Mouse (Mus musculus) midbrain, embryonic 14.5 days (tissue): Measurements from ENCODE around the gene Mapk7. TPM values are rescaled to one million over a fixed set of nuclear protein-coding genes. Genes with fewer than 3 reads are reported as not detected.

Source experiments
- ATAC-seq: fragments of 200-750 bp; cut with Nextera tagmentation; 2 replicates; pipeline ENCODE4 v1.8.0; 2017; ENCODE audit warnings: moderate number of reproducible peaks, moderate library complexity; ENCODE audit not compliant: low FRiP score, low TSS enrichment
- DNase-seq: peaks from one replicate; pipeline ENCODE4 v3.0.0-alpha.2; 2015
- H3K27ac ChIP-seq: fragments of 300-500 bp; sonication (generic); replicated peaks from 2 replicates; pipeline ENCODE4 v1.5.1; 2014; ENCODE audit warnings: mild to moderate bottlenecking, low read depth, low read length, moderate library complexity
- H3K27me3 ChIP-seq: fragments of 300-500 bp; sonication (generic); 2 replicates; pipeline ENCODE4 v1.6.1; 2014; ENCODE audit warnings: low read length, control low read depth, mixed read lengths; ENCODE audit not compliant: control insufficient read depth, insufficient read depth
- H3K36me3 ChIP-seq: fragments of 300-500 bp; sonication (generic); 2 replicates; pipeline ENCODE4 v1.6.1; 2014; ENCODE audit warnings: low read length, control low read depth; ENCODE audit not compliant: control insufficient read depth, insufficient read depth
- H3K4me1 ChIP-seq: fragments of 300-500 bp; sonication (generic); 2 replicates; pipeline ENCODE4 v1.6.1; 2014; ENCODE audit warnings: mild to moderate bottlenecking, antibody characterized with exemption, low read length, control low read depth; ENCODE audit not compliant: control insufficient read depth, insufficient read depth
- H3K4me2 ChIP-seq: fragments of 300-500 bp; sonication (generic); 2 replicates; pipeline ENCODE4 v1.6.1; 2014; ENCODE audit warnings: mild to moderate bottlenecking, low read length, moderate library complexity
- H3K4me3 ChIP-seq: fragments of 300-500 bp; sonication (generic); replicated peaks from 2 replicates; pipeline ENCODE4 v1.5.1; 2014; ENCODE audit warnings: low read depth, low read length
- H3K9ac ChIP-seq: fragments of 300-500 bp; sonication (generic); replicated peaks from 2 replicates; pipeline ENCODE4 v1.6.1; 2014; ENCODE audit warnings: mild to moderate bottlenecking, low read length, moderate library complexity
- H3K9me3 ChIP-seq: fragments of 300-500 bp; sonication (generic); 2 replicates; pipeline ENCODE4 v1.6.1; 2016; ENCODE audit warnings: low read length, control low read depth, mixed read lengths; ENCODE audit not compliant: control insufficient read depth
- WGBS: fragments of 180-500 bp; shearing (Covaris S2); extraction: QIAGEN DNeasy Blood & Tissue Kit; methylation state at CpG from one replicate; pipeline ENCODE4 v1.1.7; 2014; 5-methylcytosine and 5-hydroxymethylcytosine counted together
- polyA plus RNA-seq: library from polyadenylated mRNA; unstranded; fragments of >200 nt; fragmentation: Nextera tagmentation; extraction: Ambion mirVana; gene quantifications from 2 replicates; pipeline ENCODE4 v1.2.1, GENCODE M21; 2014

The Mapk7 gene
- polyA plus RNA-seq = 52.9 and 58.5 TPM in 2 replicates

DNA sequence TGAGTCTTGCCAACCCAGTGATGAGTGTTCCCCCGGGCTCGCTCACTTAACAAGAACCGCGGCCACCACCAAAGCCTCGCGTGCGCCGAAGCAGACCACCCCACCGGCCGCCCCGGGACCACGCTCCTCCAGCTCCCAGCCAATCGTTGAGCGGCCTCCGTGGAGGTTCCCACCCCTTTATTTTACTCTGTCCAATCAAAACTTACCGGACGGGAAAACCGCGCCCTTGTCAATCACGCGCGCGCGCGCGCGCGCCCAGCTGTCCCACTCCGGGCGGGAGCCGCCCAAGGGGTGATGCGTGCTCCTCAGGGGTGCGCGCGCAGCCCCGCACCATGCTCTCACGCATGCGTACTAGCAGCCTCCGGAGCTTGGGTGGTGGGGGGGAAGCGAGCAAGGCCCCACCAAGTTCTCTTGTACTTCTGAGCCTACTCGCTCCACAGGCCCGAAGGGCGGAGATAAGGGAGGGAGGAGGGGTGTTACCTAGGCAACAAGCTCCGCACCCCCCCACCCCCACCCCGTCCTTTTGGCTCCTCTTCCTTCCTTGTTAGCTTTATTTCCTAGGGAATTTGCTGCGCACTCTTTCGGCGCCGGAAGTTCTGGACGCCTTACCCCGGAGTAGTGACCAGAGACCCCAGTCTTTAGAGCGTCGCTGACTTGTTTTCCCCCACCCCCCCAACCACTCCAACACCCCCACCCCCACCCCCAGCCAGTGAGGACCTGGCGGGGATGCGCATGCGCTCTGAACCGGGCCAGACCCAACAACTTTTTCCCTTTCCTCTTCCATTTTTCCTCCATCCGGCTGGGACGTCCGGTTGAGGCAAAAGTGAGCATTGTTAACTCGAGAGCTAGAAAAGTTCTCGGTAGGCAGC, at the start of gene Mapk7:
Mapk7 (minus strand) TSS at position 278 of the 869 bp plus-strand sequence.
- Histone ChIP-seq H3K27me3 (no peaks in the 10 kb centered on the region), H3K27ac (peak within 1 kb of the TSS; percentile 92), H3K4me1 (peaks cover 12% of the 10 kb centered on the region), H3K9ac (peak within 1 kb of the TSS; percentile 88), H3K9me3 (no peaks in the 10 kb centered on the region), H3K4me2 (peak within 1 kb of the TSS; percentile 89), H3K36me3 (peaks cover 26% of the 10 kb centered on the region), H3K4me3 (peak within 1 kb of the TSS; percentile 89)
- WGBS = under 1% methylated on average over 62 of the region's 62 CpGs
- DNase-seq = peak; percentile 100
- ATAC-seq = peak; percentile 96

DNA sequence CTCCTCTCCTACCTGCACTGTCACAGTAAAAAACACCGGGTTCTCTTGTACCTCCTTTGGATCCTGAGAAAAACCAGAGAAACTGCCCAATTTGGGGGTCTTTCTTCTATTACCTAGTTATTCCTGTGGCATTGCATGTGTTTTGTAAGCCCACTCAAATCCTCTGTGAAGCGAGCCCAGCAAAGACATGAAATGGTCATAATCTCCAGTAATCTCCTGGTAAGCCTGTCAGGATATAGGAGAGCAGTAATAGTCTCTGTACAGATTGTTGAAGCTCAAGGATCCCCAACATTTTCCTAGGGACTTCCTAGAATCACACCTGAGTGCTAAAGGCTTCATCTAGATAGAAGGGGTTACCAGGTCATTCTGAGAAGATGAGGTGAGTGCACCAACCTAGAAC, 46.9 kb upstream of the Mapk7 start:
- WGBS = 89% methylated on average over 2 of the region's 2 CpGs
- Histone ChIP-seq H3K9me3 (no peaks in the 10 kb centered on the region), H3K27me3 (no peaks in the 10 kb centered on the region), H3K36me3 (peaks cover 30% of the 10 kb centered on the region), H3K9ac (no peak overlapping the region), H3K4me3 (no peak overlapping the region), H3K4me2 (no peak overlapping the region), H3K27ac (no peak overlapping the region), H3K4me1 (no peaks in the 10 kb centered on the region)
- DNase-seq (no peak), ATAC-seq (no peak)

DNA sequence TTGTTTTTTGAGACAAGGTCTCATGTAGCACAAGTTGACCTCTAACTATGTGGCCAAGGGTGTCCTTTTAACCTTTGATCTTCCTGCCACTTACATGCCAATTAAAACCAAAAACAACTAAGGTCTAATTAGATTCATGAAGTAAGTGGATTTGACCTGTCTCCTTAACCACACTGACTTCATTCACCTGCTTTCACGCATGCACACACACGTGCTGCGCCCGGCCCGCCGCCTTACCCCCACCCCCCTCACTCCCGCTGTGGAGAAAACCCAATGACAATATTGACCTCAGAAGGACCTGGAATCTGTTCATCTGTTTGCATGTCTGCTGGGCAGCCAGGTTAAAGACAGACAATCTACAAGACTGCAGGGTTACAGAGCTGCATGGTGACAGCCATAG, 46.4 kb upstream of the Mapk7 start:
- Histone ChIP-seq H3K4me2 (no peak overlapping the region), H3K27me3 (no peaks in the 10 kb centered on the region), H3K27ac (no peak overlapping the region), H3K9ac (no peak overlapping the region), H3K36me3 (peaks cover 25% of the 10 kb centered on the region), H3K4me1 (no peaks in the 10 kb centered on the region), H3K4me3 (no peak overlapping the region), H3K9me3 (no peaks in the 10 kb centered on the region)
- ATAC-seq (no peak), DNase-seq (no peak)
- 95% methylated on average over 7 of the region's 7 CpGs for WGBS

DNA sequence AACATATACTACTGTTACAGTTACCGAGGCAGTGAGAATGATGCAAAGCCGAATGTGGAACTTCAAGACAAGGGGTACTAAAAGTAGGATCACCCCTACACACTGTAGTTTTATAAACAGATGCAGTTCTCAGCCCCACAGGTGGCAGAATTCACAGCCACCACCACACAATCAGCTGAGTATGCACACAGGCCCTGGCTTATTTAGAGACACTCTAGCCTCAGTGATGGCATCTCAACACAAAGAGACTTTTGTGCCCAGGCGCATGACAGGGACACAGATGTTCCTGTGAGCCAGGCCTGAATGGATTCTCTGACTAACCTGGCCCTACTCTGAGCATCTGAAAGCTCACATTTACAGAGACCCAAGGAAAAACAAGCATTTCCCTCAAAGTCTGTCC, 43.2 kb upstream of the Mapk7 start:
- Histone ChIP-seq H3K36me3 (peaks cover 33% of the 10 kb centered on the region), H3K4me3 (no peak overlapping the region), H3K4me1 (no peaks in the 10 kb centered on the region), H3K27me3 (no peaks in the 10 kb centered on the region), H3K4me2 (no peak overlapping the region), H3K9ac (no peak overlapping the region), H3K27ac (no peak overlapping the region), H3K9me3 (no peaks in the 10 kb centered on the region)
- 93% methylated on average over 3 of the region's 3 CpGs for WGBS
- DNase-seq (no peak), ATAC-seq (no peak)

DNA sequence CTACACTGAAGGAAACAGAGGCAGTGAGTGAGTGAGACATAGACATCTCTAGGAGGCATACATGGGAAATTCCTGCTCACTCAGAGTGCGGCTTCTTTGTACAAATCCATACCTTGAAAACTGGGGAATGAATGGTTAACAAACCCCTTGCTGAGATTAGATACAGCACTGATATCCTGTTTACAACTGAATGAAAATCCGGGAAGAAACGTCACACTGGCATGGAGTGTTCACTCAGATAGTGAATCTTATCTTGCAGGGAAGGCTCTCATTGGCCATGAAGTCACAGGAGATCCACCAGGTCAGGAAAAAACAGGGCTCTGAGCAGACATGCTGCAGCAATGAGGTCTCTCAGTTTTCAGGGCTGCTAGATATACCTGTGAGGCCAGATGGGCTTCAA, 42.7 kb upstream of the Mapk7 start:
- Histone ChIP-seq H3K27me3 (no peaks in the 10 kb centered on the region), H3K4me2 (no peak overlapping the region), H3K4me3 (no peak overlapping the region), H3K9ac (no peak overlapping the region), H3K36me3 (peaks cover 36% of the 10 kb centered on the region), H3K4me1 (no peaks in the 10 kb centered on the region), H3K9me3 (no peaks in the 10 kb centered on the region), H3K27ac (no peak overlapping the region)
- 71% methylated on average over 3 of the region's 3 CpGs for WGBS
- DNase-seq (no peak), ATAC-seq (no peak)

DNA sequence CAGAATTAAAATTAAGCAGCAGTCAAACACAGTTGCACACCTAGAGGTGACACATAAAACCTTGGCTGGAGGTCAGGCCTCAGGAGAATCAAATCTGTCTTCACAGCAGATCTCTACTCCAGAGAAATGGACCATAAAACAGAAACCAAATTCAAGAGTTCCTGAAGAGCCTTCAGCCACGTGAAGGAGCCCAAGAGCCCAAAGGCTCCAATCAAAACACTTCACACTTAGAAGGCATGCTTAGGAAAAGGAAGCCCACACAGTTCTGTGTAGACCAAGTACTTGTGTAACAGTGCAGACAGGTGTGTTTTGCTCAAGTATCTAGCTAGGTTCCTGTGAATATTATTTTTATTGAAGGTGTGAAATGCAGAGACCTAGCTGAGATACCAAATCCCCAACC, 41.3 kb upstream of the Mapk7 start:
- H3K9me3 ChIP-seq = no peaks in the 10 kb centered on the region
- no peaks in the 10 kb centered on the region for H3K4me1 ChIP-seq
- no peak overlapping the region for H3K27ac ChIP-seq
- no peak overlapping the region for H3K9ac ChIP-seq
- peaks cover 32% of the 10 kb centered on the region for H3K36me3 ChIP-seq
- H3K4me2 ChIP-seq = no peak overlapping the region
- no peaks in the 10 kb centered on the region for H3K27me3 ChIP-seq
- no peak overlapping the region for H3K4me3 ChIP-seq
- 81% methylated on average over 1 of the region's 1 CpGs for WGBS
- ATAC-seq (no peak), DNase-seq (no peak)

DNA sequence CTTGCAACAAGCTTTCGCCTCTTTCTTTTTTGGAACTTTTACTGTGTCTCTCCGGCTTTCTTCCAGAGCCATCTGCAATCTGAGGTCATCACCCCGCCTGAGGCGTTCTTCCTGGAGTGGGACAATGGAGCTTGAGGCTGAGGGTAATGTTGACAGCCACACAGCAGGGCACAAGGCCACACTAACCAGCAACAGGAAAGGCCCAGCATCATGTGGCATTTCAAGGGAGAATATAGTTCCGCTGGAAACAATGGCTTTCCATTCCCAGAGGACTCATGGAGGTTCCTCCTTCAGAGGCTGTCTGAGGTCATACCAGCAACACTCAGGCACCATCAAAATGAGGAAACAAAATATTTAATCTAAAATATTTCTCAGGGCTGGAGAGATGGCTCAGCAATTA, 39.4 kb upstream of the Mapk7 start:
- WGBS = 83% methylated on average over 5 of the region's 5 CpGs
- no peak for DNase-seq

DNA sequence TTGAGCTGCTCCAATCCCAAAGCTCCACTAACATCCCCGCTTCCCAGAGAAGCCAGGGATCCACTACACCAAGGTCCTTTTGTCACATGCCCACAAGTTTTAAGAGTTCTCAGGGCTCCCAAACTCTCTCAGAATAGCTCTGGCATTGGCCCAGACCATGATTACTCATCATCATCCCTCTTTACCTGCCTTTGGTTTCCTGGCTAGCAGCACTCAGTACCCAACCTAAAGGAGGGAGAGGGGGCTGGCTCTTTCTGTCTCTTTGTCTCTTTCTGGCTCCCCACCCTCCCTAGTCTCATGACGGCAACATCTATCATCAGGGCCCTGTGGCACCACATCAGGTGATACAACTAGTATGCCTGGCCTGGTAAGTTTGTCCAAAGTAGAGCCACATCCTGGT, 38.6 kb upstream of the Mapk7 start:
- H3K9me3 ChIP-seq = no peaks in the 10 kb centered on the region
- 97% methylated on average over 2 of the region's 2 CpGs for WGBS
- no peak for DNase-seq
- no peak overlapping the region for H3K9ac ChIP-seq
- no peak overlapping the region for H3K4me3 ChIP-seq
- ATAC-seq = no peak
- no peaks in the 10 kb centered on the region for H3K4me1 ChIP-seq
- no peaks in the 10 kb centered on the region for H3K27me3 ChIP-seq
- peaks cover 23% of the 10 kb centered on the region; the same call in 1 of the 2 replicates for H3K36me3 ChIP-seq
- no peak overlapping the region for H3K27ac ChIP-seq
- no peak overlapping the region for H3K4me2 ChIP-seq

More for the DNA sequence above, 39.4 kb upstream of the Mapk7 start:
- H3K4me2 ChIP-seq = no peak overlapping the region
- H3K9ac ChIP-seq = no peak overlapping the region
- no peak overlapping the region for H3K4me3 ChIP-seq
- no peaks in the 10 kb centered on the region for H3K27me3 ChIP-seq
- no peaks in the 10 kb centered on the region for H3K9me3 ChIP-seq
- H3K27ac ChIP-seq = no peak overlapping the region
- no peaks in the 10 kb centered on the region for H3K4me1 ChIP-seq
- ATAC-seq = no peak
- H3K36me3 ChIP-seq = peaks cover 23% of the 10 kb centered on the region; the same call in 1 of the 2 replicates

DNA sequence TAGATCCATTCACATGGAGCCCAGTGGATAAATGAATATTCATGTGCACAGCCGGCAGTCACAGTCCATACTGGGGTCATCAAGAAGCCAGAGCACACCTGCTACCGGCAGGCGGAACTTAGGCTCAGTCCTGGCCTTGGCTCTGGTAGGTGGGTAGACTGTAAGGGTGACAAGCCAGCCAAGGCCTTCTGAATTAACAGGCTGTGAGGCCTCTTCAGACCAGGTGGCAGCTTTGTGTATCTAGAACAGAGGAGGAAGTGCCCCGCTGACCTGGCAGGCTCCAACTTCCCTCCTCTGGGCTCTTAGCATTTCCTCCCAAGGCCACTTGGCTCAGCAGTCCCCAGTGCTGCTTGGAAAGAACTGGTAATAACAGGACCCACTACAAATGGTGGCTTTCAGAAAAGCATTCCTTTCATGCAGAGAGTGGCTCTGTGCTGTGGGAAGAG, 35.1 kb upstream of the Mapk7 start:
- Histone ChIP-seq H3K4me1 (no peaks in the 10 kb centered on the region), H3K9ac (no peak overlapping the region), H3K9me3 (no peaks in the 10 kb centered on the region), H3K27ac (no peak overlapping the region), H3K4me3 (no peak overlapping the region), H3K4me2 (no peak overlapping the region), H3K27me3 (no peaks in the 10 kb centered on the region), H3K36me3 (peaks cover 23% of the 10 kb centered on the region; the same call in 1 of the 2 replicates)
- ATAC-seq (no peak), DNase-seq (peak; percentile 17)
- WGBS = 24% methylated on average over 4 of the region's 4 CpGs
